13 mouse cellular contexts compared by ENCODE assay signal in genomic region chr5:19465383-19465782, GRCm38 (mm10).
DNase-seq lines count a peak whose midpoint lies in the region; ATAC-seq lines count a peak whose summit lies in the region.
"Had no signal": no experiment of that assay in that cellular context is flagged by ENCODE, and none has a peak within 500 bp of the region (broad histone marks: within the 10 kb centered on the region; RNA-seq: fewer than 3 reads in every experiment).

No protein-coding gene starts in this region.

- ATAC-seq in cerebellum, adult (ENCODE audit: insufficient number of reproducible peaks, low FRiP score, low TSS enrichment) = no peak; the same call in 1 of the 2 replicates
- ATAC-seq in granulocyte monocyte progenitor cell, adult 5-6 weeks (replicated peaks; ENCODE audit: poor library complexity, severe bottlenecking) = no peak
- ATAC-seq: forebrain, postnatal 0 days had no signal

- DNase-seq in cerebellum, adult 11 months = peak; percentile 11
- peak; percentile 1 to 4 for DNase-seq in kidney, postnatal 4 days
- no peak for DNase-seq in kidney, adult 18-20 months
- peak; percentile 6 for DNase-seq in NIH3T3 (ENCODE audit: low read depth)
- peak; percentile 55 to 59 for DNase-seq in cerebellum, postnatal 14 days
- DNase-seq in layer of hippocampus, adult 9-10 months (ENCODE audit: low spot score) = no peak
- DNase-seq: forebrain, postnatal 0 days; gastrocnemius, adult 2 months; lung, postnatal 36 days; right cerebral cortex, postnatal 14 days; thymus, postnatal 4 days had no signal

Comparison
In these comparisons a context has a peak if more than half of its experiments do, and no peak if none do; other contexts are left out.
1. DNase-seq: peak in cerebellum, adult 11 months (single experiment), kidney, postnatal 4 days (2 of 2), NIH3T3 (single experiment) and cerebellum, postnatal 14 days (2 of 2); none in kidney, adult 18-20 months (single experiment) and layer of hippocampus, adult 9-10 months (single experiment).